Mouse (Mus musculus) olfactory bulb, adult 2 months (tissue): ENCODE data around the gene Spata2. TPM values are rescaled to one million over a fixed set of nuclear protein-coding genes. Genes with fewer than 3 reads are reported as not detected.

Experiments used
- H3K27ac ChIP-seq: fragments of 200-500 bp; 2 replicates; pipeline ENCODE4 v1.5.1; 2012; ENCODE audit warnings: low read depth, low read length; ENCODE audit not compliant: insufficient read depth
- H3K4me1 ChIP-seq: fragments of 200-500 bp; 2 replicates; pipeline ENCODE4 v1.6.1; 2012; ENCODE audit warnings: low read length; ENCODE audit not compliant: control insufficient read depth, insufficient read depth
- H3K4me3 ChIP-seq: fragments of 200-500 bp; 2 replicates; pipeline ENCODE4 v1.5.1; 2012; ENCODE audit warnings: mild to moderate bottlenecking, low read depth, low read length, moderate library complexity; ENCODE audit not compliant: insufficient read depth
- CTCF ChIP-seq: fragments of 200-500 bp; IDR thresholded peaks from 2 replicates; pipeline ENCODE4 v1.5.1; 2012; ENCODE audit warnings: low read depth, mild to moderate bottlenecking, low read length, moderate library complexity; ENCODE audit not compliant: insufficient read depth
- POLR2A ChIP-seq: fragments of 200-500 bp; IDR thresholded peaks from 2 replicates; pipeline ENCODE4 v1.6.1; 2012; ENCODE audit warnings: mild to moderate bottlenecking, low read depth, low read length, moderate library complexity; ENCODE audit not compliant: insufficient read depth
- WGBS: fragments of 180-500 bp; shearing (Covaris S2); methylation state at CpG from one replicate; pipeline ENCODE4 v1.1.7; 2018; 5-methylcytosine and 5-hydroxymethylcytosine counted together
- polyA plus RNA-seq: library from polyadenylated mRNA; stranded (reverse); fragments of >200 nt; gene quantifications from 2 replicates; pipeline ENCODE4 v1.2.4, GENCODE M21; 2012; ENCODE audit warnings: low replicate concordance; ENCODE audit not compliant: missing spikeins, insufficient read depth, insufficient read length

The Spata2 gene
- polyA plus RNA-seq, 1 experiment: not detected

DNA sequence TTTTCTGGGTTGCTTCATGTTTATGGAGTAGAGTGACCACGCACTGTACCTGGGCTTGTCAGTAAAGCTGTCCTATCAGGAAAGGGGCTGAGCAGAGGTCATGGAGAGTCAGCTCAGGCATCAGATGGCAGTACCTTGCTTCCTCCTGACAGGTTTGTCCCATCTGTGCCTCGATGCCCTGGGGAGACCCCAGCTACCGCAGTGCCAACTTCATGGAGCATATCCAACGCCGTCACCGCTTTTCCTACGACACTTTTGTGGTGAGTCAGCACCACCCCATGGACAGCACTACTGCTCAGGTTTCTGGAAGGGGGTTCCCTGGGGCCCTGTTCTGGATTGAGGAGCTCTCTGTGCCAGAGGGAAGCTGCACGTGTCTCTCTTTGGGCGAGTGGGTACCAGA is 19.7 kb upstream of the Spata2 start:
- peaks cover 2% of the 10 kb centered on the region; the same call in 1 of the 2 replicates for H3K4me1 ChIP-seq
- H3K4me3 ChIP-seq: no peak overlapping the region
- 92% methylated on average over 9 of the region's 9 CpGs for WGBS
- no peak overlapping the region for H3K27ac ChIP-seq
- TF ChIP-seq CTCF: no peak
- no peak for TF ChIP-seq POLR2A

DNA sequence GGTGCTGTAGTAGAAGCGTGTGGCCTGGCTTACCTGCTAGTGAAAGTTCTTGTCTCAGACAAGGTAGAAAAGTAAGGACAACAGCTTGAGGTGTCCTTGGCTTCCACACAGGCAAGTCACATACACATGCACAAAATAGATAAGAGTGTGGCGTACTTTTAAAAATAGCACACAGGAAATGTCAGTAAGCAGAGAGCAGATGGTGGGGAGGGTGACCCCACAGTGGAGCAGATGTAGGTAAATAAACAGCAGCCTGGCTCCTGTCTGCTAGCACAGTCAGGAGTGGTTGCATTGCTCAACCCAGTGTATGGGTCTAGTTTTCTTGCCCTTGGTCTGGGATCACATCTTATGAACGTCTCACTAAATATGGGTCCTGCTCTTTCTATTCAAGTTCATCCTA is 17.8 kb upstream of the Spata2 start:
- Histone ChIP-seq H3K4me3 (no peak overlapping the region), H3K27ac (no peak overlapping the region), H3K4me1 (peaks cover 8% of the 10 kb centered on the region)
- TF ChIP-seq POLR2A: no peak
- TF ChIP-seq CTCF: no peak
- 65% methylated on average over 3 of the region's 3 CpGs for WGBS

DNA sequence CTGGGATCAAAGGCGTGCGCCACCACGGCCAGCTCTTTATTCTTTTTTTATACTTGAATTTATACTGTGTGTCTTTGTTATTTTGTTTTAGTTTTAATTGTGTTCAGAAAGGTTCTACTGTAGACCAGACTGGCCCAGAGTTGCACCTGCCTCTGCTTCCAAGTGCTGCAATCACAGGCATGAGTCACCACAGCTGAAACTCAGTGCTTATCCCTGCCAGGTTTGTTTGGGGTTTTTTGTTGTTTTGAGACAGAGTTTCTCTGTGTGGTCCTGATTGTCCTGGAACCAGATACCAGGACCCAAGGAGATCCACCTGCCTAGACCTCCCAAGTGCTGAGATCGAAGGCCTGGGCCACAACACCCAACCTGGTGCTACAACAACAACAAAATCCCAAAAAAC is 15.9 kb upstream of the Spata2 start:
- peaks cover 16% of the 10 kb centered on the region for H3K4me1 ChIP-seq
- TF ChIP-seq POLR2A (no peak), CTCF (no peak)
- H3K4me3 ChIP-seq: no peak overlapping the region
- no peak overlapping the region for H3K27ac ChIP-seq
- WGBS: 83% methylated on average over 4 of the region's 4 CpGs

DNA sequence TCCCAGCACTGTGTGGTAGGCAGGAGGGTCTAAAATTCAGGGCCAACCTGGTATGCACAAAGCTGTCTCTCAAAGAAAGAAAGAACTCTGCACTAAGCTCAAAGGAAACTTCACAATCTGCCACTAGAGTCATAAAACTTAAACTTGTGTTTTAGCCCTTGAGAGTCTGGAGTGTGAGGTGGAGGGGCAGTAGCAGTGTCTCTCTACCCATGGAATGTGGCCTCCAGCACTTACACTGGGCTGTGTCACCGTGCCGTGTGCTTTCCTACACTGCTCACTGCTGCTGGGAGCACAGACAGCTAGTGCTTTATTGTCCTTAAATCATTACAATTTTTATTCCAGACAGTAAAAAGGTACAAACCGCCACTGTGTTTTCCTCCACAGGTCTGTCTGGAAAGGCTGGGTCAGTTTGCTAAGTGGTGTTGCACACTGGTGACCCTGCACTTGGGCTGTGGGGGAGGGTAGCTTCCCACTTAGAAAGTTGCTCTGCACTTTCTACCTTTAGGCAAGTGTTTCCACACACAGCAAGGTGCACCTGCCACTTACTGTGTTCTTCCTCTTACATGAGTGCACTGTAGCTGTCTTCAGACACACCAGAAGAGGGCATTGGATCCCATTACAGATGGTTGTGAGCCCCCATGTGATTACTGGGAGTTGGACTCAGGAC is 15.2 kb upstream of the Spata2 start:
- TF ChIP-seq CTCF (no peak), POLR2A (no peak)
- Histone ChIP-seq H3K4me1 (peaks cover 16% of the 10 kb centered on the region), H3K27ac (no peak overlapping the region), H3K4me3 (no peak overlapping the region)
- WGBS: 87% methylated on average over 3 of the region's 3 CpGs

DNA sequence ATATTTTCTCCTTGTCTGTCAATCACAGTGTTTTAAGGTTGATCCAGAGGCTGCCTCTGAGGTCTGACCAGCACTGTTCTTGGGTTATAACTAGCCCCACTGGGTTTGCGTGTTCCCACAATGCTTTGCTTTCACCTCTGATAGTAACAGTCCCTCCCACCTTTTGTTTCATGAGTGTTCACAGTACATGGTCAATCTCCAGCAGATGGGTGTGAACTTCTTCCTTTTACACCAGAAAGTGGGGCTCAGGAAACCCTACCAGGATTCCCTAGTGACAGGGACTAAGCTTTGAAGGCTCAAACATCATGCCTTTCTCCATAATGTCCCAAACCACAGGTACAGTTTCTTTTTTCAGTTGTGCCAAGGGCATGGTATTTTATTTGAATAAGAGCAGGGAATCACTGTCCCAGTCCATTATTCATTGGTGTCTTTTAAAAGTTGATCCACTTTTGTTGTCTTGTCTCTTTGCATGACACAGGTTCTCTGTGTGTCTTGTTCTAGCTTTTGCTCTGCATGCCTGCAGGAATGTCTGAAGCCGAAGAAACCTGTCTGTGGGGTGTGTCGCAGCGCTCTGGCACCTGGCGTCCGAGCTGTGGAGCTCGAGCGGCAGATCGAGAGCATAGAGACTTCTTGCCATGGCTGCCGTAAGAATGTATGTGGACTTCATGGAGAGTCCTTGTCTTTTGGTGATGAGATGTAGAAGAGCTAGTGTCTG is 14.0 kb upstream of the Spata2 start:
- Histone ChIP-seq H3K27ac (no peak overlapping the region), H3K4me3 (no peak overlapping the region), H3K4me1 (peaks cover 16% of the 10 kb centered on the region)
- TF ChIP-seq POLR2A: no peak
- no peak for TF ChIP-seq CTCF
- WGBS: 90% methylated on average over 10 of the region's 10 CpGs

DNA sequence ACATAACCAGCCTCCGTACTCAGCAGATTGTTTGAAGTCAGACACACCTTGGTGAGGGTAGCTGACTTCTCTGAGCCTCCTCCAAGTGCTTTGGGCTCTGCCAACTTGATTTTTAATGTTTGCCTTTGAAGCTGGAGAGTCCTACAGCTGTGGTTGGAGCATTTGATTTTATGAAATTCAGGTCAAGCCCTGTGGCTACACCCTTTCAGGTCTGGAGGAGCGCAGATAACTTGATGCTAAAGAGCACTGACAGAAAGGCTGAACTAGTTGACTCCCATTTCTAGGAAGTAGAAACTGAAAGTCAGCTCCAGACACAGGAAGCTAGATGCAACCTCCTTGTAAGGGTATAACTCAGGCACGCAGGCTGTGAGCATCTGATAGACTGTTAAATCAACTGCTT is 12.4 kb upstream of the Spata2 start:
- WGBS: 55% methylated on average over 3 of the region's 3 CpGs
- no peak overlapping the region for H3K27ac ChIP-seq
- H3K4me1 ChIP-seq: peaks cover 14% of the 10 kb centered on the region
- H3K4me3 ChIP-seq: no peak overlapping the region
- no peak for TF ChIP-seq POLR2A
- no peak for TF ChIP-seq CTCF

DNA sequence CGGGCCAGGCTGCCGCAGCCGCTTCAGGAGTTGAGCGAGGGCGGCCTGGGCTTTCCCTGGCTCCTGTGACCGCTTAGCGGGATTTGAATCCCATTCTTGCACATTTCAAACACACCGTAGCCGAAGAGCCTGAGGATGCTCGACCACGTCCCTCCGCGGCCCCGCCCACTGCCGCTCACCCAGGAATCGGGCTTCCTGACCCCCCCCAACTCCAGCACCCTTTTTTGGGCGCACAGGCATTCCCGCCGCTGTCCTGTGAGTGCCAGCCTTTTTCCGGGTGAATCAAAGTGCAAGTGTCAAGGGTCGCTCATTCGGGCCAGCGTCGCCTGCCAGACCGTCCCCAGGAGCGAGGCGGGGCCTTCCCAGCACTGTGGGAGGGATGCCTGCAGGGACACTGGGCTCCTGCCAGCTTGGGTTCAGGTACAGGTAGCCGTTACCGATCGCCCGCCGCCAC is 11.2 kb upstream of the Spata2 start:
- Histone ChIP-seq H3K27ac (peak overlapping the region; percentile 74; the same call in 1 of the 2 replicates), H3K4me1 (peaks cover 14% of the 10 kb centered on the region), H3K4me3 (peak overlapping the region; percentile 94)
- under 1% methylated on average over 32 of the region's 32 CpGs for WGBS
- no peak for TF ChIP-seq CTCF
- TF ChIP-seq POLR2A: no peak

DNA sequence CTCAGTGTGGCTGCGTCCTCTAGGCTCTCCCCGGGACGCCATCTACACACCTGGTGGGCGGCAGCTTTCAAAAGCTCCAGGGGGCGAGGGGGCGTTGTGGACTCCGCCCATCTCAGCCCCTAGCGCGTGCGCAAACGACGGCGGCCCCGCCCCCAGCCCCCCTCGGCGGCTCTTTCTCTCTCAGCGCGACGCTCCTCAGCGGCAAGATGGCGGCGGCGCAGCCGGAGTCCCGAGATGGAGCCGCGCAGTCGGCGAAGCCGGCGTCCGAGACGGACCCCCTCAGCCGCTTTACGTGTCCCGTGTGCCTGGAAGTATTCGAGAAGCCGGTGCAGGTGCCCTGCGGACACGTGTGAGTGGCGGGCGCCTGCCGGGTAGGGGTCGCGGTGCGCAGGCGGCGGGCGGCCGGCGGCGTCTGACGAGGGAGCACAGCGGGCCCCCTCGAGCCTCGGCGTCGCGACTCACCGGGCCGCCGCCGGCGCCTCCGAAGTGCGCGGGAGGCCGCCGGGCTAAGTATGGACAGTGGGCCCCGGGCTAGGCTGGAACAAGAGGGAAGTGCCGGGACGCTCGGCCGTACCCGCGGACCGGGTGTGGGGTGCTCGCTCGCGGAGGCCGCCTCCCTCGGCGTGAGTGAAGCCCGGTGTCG is 10.7 kb upstream of the Spata2 start:
- under 1% methylated on average over 85 of the region's 85 CpGs for WGBS
- peak overlapping the region; percentile 94 for H3K4me3 ChIP-seq
- H3K27ac ChIP-seq: peak overlapping the region; percentile 86
- TF ChIP-seq CTCF (no peak), POLR2A (peak; percentile 90)
- peaks cover 14% of the 10 kb centered on the region for H3K4me1 ChIP-seq
